Mouse (Mus musculus) liver, embryonic 14.5 days (tissue): ENCODE measurements around the gene Synj2bp. TPM values are rescaled to one million over a fixed set of nuclear protein-coding genes. Genes with fewer than 3 reads are reported as not detected.
"Not testable (repeated sequence)": the region's sequence is repeated elsewhere in the genome, so short reads cannot be mapped to it uniquely, and the experiment has no call there.

Experiments
- ATAC-seq: fragments of 200-750 bp; cut with Nextera tagmentation; 2 replicates; pipeline ENCODE4 v1.8.0; 2017; ENCODE audit warnings: moderate number of reproducible peaks, mild to moderate bottlenecking, moderate library complexity; ENCODE audit not compliant: insufficient read depth
- DNase-seq, 3 experiments: peaks; one replicate each; pipeline ENCODE4 v3.0.0-alpha.2; 2012 to 2013; ENCODE audit warnings: low read depth in 3 of 3, low spot score in 3 of 3
- H3K27ac ChIP-seq: fragments of 300-500 bp; sonication (generic); 2 replicates; pipeline ENCODE4 v1.5.1; 2014; ENCODE audit warnings: moderate library complexity, mild to moderate bottlenecking, control low read depth, inconsistent platforms
- H3K27me3 ChIP-seq: fragments of 300-500 bp; sonication (generic); 2 replicates; pipeline ENCODE4 v1.6.1; 2014; ENCODE audit warnings: mild to moderate bottlenecking, low read length, moderate library complexity; ENCODE audit not compliant: control insufficient read depth, insufficient read depth
- H3K36me3 ChIP-seq: fragments of 300-500 bp; sonication (generic); replicated peaks from 2 replicates; pipeline ENCODE4 v1.6.1; 2014; ENCODE audit warnings: low read depth; ENCODE audit not compliant: control insufficient read depth, insufficient read depth
- H3K4me1 ChIP-seq, 2 experiments: fragments of 200-500 bp in 1 of 2; fragments of 300-500 bp in 1 of 2; sonication (generic) in 1 of 2; replicated peaks; 2 replicates each; pipeline ENCODE4 v1.6.1; 2012 to 2014; ENCODE audit warnings: antibody characterized with exemption in 1 of 2, inconsistent platforms in 1 of 2, low read length in 1 of 2; ENCODE audit not compliant: control insufficient read depth in 2 of 2, insufficient read depth in 2 of 2
- H3K4me2 ChIP-seq: fragments of 300-500 bp; sonication (generic); 2 replicates; pipeline ENCODE4 v1.6.1; 2014; ENCODE audit warnings: low read depth, mild to moderate bottlenecking, control low read depth, moderate library complexity
- H3K4me3 ChIP-seq, 2 experiments: fragments of 200-500 bp in 1 of 2; fragments of 300-500 bp in 1 of 2; sonication (generic) in 1 of 2; 2 replicates each; pipeline ENCODE4 v1.5.1; 2012 to 2014; ENCODE audit warnings: low read depth in 2 of 2, low read length in 2 of 2, mild to moderate bottlenecking in 2 of 2, control low read depth in 1 of 2, inconsistent platforms in 1 of 2, moderate library complexity in 1 of 2; ENCODE audit not compliant: insufficient read depth in 1 of 2
- H3K9ac ChIP-seq: fragments of 300-500 bp; sonication (generic); replicated peaks from 2 replicates; pipeline ENCODE4 v1.6.1; 2014; ENCODE audit warnings: mild to moderate bottlenecking, control low read depth, moderate library complexity
- H3K9me3 ChIP-seq: fragments of 300-500 bp; sonication (generic); 2 replicates; pipeline ENCODE4 v1.6.1; 2016; ENCODE audit warnings: low read length, mixed read lengths; ENCODE audit not compliant: control insufficient read depth
- CTCF ChIP-seq: IDR thresholded peaks from 2 replicates; pipeline ENCODE4 v1.5.1; 2016; ENCODE audit warnings: antibody characterized with exemption, low read depth, control low read depth
- EP300 ChIP-seq: IDR thresholded peaks from 2 replicates; pipeline ENCODE4 v1.6.1; 2016; ENCODE audit warnings: antibody characterized with exemption, low read depth
- WGBS: fragments of 180-500 bp; shearing (Covaris S2); extraction: QIAGEN DNeasy Blood & Tissue Kit; methylation state at CpG from one replicate; pipeline ENCODE4 v1.1.7; 2014; ENCODE audit not compliant: insufficient replicate concordance; 5-methylcytosine and 5-hydroxymethylcytosine counted together
- polyA plus RNA-seq, 2 experiments: library from polyadenylated mRNA; depleted of rRNA in 1 of 2; stranded (reverse) in 1 of 2; unstranded in 1 of 2; fragments of >200 nt; fragmentation: Nextera tagmentation in 1 of 2; extraction: Ambion mirVana in 1 of 2; gene quantifications; 2 replicates each; pipeline versions ENCODE4 v1.2.1 to v1.2.3; 2012 to 2014

The Synj2bp gene
- polyA plus RNA-seq, 2 experiments = 8.2 to 12.1 TPM

GRCm38 (mm10) chr12:81485311-81485710 is 47.4 kb downstream of the Synj2bp start:
- Histone ChIP-seq H3K4me2 (peak overlapping the region; percentile 76), H3K9ac (peak overlapping the region; percentile 75; the same call in 1 of the 2 replicates), H3K4me1 (peaks cover 2 to 6% of the 10 kb centered on the region in 2 experiments), H3K4me3 (peak overlapping the region; percentile 79 to 84), H3K9me3 (no peaks in the 10 kb centered on the region), H3K27ac (peak overlapping the region; percentile 92; the same call in 1 of the 2 replicates), H3K36me3 (no peaks in the 10 kb centered on the region; the same call in 1 of the 2 replicates), H3K27me3 (no peaks in the 10 kb centered on the region)
- DNase-seq = no peak
- TF ChIP-seq EP300 (no peak), CTCF (no peak)
- no peak for ATAC-seq
- 49% methylated on average over 6 of the region's 6 CpGs for WGBS

DNA sequence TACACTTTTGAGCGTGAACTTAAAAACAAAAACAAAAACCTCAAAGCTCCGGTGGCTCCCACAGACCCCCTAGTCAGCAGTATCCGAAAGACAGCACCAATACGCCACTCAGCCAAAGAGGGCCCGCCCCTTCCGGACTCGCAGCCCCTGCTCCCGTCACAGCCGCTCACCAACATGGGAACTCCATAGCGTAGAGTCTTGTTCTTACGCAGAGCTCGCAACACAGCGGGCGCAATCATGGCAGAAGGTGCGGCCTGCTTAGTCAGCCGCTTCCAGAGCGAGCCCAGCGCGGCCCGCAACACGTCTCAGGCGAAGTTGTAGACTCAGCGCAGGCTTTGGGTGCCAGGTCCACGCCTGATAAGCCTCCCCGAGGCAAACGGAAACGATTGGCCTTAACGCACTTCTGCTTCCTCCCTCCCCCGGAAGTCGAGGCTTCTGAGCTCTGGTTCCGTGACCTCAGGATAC is 48.0 kb downstream of the Synj2bp start, which contains the start of gene Cox16:
TSS of gene Cox16 (minus strand) at position 401 of the 465 bp plus-strand sequence.
- DNase-seq (peak; percentile 69 to 76 (median 72)), ATAC-seq (peak; percentile 93)
- Histone ChIP-seq H3K36me3 (no peaks in the 10 kb centered on the region; the same call in 1 of the 2 replicates), H3K9ac (peak within 1 kb of the TSS; percentile 75), H3K4me3 (peak within 1 kb of the TSS; percentile 79 to 84), H3K9me3 (no peaks in the 10 kb centered on the region), H3K4me1 (peaks cover 2 to 6% of the 10 kb centered on the region in 2 experiments), H3K4me2 (peak within 1 kb of the TSS; percentile 76), H3K27me3 (no peaks in the 10 kb centered on the region), H3K27ac (peak within 1 kb of the TSS; percentile 92)
- no peak for TF ChIP-seq CTCF
- WGBS = under 1% methylated on average over 31 of the region's 31 CpGs

GRCm38 (mm10) chr12:81484212-81484611 is 48.5 kb downstream of the Synj2bp start:
- Histone ChIP-seq H3K9ac (peak overlapping the region; percentile 75), H3K27me3 (no peaks in the 10 kb centered on the region), H3K4me2 (peak overlapping the region; percentile 76), H3K36me3 (no peaks in the 10 kb centered on the region; the same call in 1 of the 2 replicates), H3K27ac (peak overlapping the region; percentile 92), H3K4me1 (peaks cover 2 to 6% of the 10 kb centered on the region in 2 experiments), H3K9me3 (no peaks in the 10 kb centered on the region), H3K4me3 (peak overlapping the region; percentile 79 to 84)
- DNase-seq (no peak), ATAC-seq (no peak)
- WGBS = 4% methylated on average over 7 of the region's 7 CpGs
- TF ChIP-seq CTCF (no peak), EP300 (no peak)

DNA sequence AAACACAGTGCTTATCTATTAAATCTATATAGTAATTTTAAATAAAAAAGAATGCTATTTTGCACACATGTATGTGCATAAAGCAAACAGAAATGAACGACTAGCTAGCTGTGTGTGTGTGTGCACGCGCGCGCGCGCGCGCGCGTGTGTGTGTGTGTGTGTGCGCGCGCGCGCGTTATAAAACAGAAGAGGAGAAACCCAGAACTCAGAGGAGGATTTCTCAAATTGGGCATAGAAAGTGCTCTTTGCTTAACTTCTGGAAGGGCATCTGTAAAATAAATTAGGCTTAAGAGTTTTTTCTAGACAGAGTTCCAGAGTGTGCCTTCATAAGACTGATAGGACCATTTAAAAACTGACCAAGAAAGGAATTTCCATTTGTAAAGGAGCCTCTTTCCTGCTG is 49.1 kb downstream of the Synj2bp start:
- 26% methylated on average over 17 of the region's 17 CpGs for WGBS
- H3K9ac ChIP-seq = peak overlapping the region; percentile 33
- TF ChIP-seq EP300 = no peak
- TF ChIP-seq CTCF = no peak

DNA sequence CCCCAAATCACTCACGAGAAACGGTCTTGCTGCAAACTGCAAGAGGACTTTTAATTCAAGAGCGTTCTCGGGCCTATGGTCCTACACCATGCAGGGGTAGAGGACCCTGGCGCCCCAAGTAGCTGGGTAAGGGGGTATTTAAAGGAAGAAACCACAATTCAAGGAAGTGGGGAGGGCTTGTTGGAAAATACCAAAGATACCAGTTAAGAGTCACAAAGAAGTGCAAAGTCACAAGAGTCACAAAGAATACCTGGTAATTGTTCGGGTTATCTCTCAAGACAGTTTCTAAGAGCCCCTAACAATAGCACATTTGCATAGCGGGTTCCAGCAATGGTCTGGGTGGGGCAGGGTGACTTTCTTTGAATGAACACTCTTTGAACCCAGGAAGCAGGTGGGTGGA is 73.7 kb downstream of the Synj2bp start:
- DNase-seq, H3K4me2 ChIP-seq, H3K27me3 ChIP-seq, H3K9ac ChIP-seq, H3K4me1 ChIP-seq, H3K9me3 ChIP-seq, H3K4me3 ChIP-seq, H3K36me3 ChIP-seq, ATAC-seq, H3K27ac ChIP-seq: not testable (repeated sequence)
- 72% methylated on average over 7 of the region's 7 CpGs for WGBS

More for the DNA sequence above, 49.1 kb downstream of the Synj2bp start:
- peak overlapping the region; percentile 76 for H3K4me2 ChIP-seq
- no peaks in the 10 kb centered on the region for H3K27me3 ChIP-seq
- H3K27ac ChIP-seq = no peak overlapping the region
- no peak for ATAC-seq
- no peaks in the 10 kb centered on the region for H3K9me3 ChIP-seq
- H3K4me1 ChIP-seq = peaks cover 2 to 6% of the 10 kb centered on the region in 2 experiments
- H3K4me3 ChIP-seq = peak overlapping the region; percentile 24 to 79
- peak; percentile 29 to 45 (median 36) for DNase-seq
- H3K36me3 ChIP-seq = no peaks in the 10 kb centered on the region; the same call in 1 of the 2 replicates

Other genes with a start within 250 kb of the Synj2bp start
- 0.02 and 0.11 TPM in 2 replicates for gene Slc8a3, start 199.7 kb downstream of the Synj2bp start, polyA plus RNA-seq (2012; rRNA removed)
- gene Slc8a3, start 199.7 kb downstream of the Synj2bp start, polyA plus RNA-seq (2014; fragmentation: Nextera tagmentation; extraction: Ambion mirVana) = not detected in 2 replicates
- gene Gm4787, start 153.4 kb downstream of the Synj2bp start, polyA plus RNA-seq (2012; rRNA removed) = 0.13 and 0.21 TPM in 2 replicates
- gene Gm4787, start 153.4 kb downstream of the Synj2bp start, polyA plus RNA-seq (2014; fragmentation: Nextera tagmentation; extraction: Ambion mirVana) = 0.06 and 0.18 TPM in 2 replicates
- 0.14 and 0.31 TPM in 2 replicates for gene Adam4, start 111.0 kb downstream of the Synj2bp start, polyA plus RNA-seq (2012; rRNA removed)
- gene Adam4, start 111.0 kb downstream of the Synj2bp start, polyA plus RNA-seq (2014; fragmentation: Nextera tagmentation; extraction: Ambion mirVana) = 0.05 and 0.08 TPM in 2 replicates
- gene Cox16, start 47.8 kb downstream of the Synj2bp start, polyA plus RNA-seq (2012; rRNA removed) = 21.1 and 36.3 TPM in 2 replicates
- 77.3 and 84.2 TPM in 2 replicates for gene Cox16, start 47.8 kb downstream of the Synj2bp start, polyA plus RNA-seq (2014; fragmentation: Nextera tagmentation; extraction: Ambion mirVana)
- 3.9 and 4.8 TPM in 2 replicates for gene Gm20498, start within 50 bp of the Synj2bp start, polyA plus RNA-seq (2012; rRNA removed)
- gene Gm20498, start within 50 bp of the Synj2bp start, polyA plus RNA-seq (2014; fragmentation: Nextera tagmentation; extraction: Ambion mirVana) = 13.0 and 14.4 TPM in 2 replicates
- gene Adam21, start 35.6 kb upstream of the Synj2bp start, polyA plus RNA-seq (2012; rRNA removed) = 0.02 TPM in 1 of 2 replicates, not detected in the other
- gene Adam21, start 35.6 kb upstream of the Synj2bp start, polyA plus RNA-seq (2014; fragmentation: Nextera tagmentation; extraction: Ambion mirVana) = not detected in 2 replicates
- gene Med6, start 62.1 kb upstream of the Synj2bp start, polyA plus RNA-seq (2012; rRNA removed) = 14.1 and 27.2 TPM in 2 replicates
- gene Med6, start 62.1 kb upstream of the Synj2bp start, polyA plus RNA-seq (2014; fragmentation: Nextera tagmentation; extraction: Ambion mirVana) = 35.8 and 38.7 TPM in 2 replicates
- 0.02 and 0.03 TPM in 2 replicates for gene Ttc9, start 98.3 kb upstream of the Synj2bp start, polyA plus RNA-seq (2012; rRNA removed)
- gene Ttc9, start 98.3 kb upstream of the Synj2bp start, polyA plus RNA-seq (2014; fragmentation: Nextera tagmentation; extraction: Ambion mirVana) = 0.05 TPM in 1 of 2 replicates, not detected in the other
- gene Map3k9, start 248.3 kb upstream of the Synj2bp start, polyA plus RNA-seq (2012; rRNA removed) = 0.02 and 0.03 TPM in 2 replicates
- 0.04 and 0.06 TPM in 2 replicates for gene Map3k9, start 248.3 kb upstream of the Synj2bp start, polyA plus RNA-seq (2014; fragmentation: Nextera tagmentation; extraction: Ambion mirVana)